ENCODE assay signal across 9 mouse cellular contexts in genomic region chr11:58947798-58948528, GRCm38 (mm10). TPM values are rescaled to one million over a fixed set of nuclear protein-coding genes. Genes with fewer than 3 reads are reported as not detected.
A peak's percentile ranks its signal among the peaks of the same experiment; 100 is the strongest.
DNase-seq lines count a peak whose midpoint lies in the region; ATAC-seq and TF ChIP-seq lines count a peak whose summit lies in the region.
"Had no signal": no experiment of that assay in that cellular context is flagged by ENCODE, and none has a peak within 500 bp of the region (broad histone marks: within the 10 kb centered on the region; RNA-seq: fewer than 3 reads in every experiment).

No protein-coding gene starts in this region.

- ATAC-seq in CD4-positive, CD25-positive, alpha-beta regulatory T cell, adult 4 months = peak; percentile 38
- ATAC-seq in inflammation-experienced regulatory T-cells, adult 6 months = peak; percentile 27
- ATAC-seq in liver, postnatal 0 days = peak; percentile 43
- ATAC-seq in stomach, embryonic 16.5 days (ENCODE audit: insufficient read depth, low FRiP score) = peak; percentile 34; the same call in 1 of the 2 replicates

- WGBS in heart, embryonic 10.5 days = 22% methylated on average over 23 of the region's 23 CpGs
- 17% methylated on average over 23 of the region's 23 CpGs for WGBS in liver, postnatal 0 days (ENCODE audit: insufficient replicate concordance)
- 12% methylated on average over 23 of the region's 23 CpGs for WGBS in stomach, embryonic 16.5 days

- H3K27ac ChIP-seq in heart, embryonic 10.5 days = peak overlapping the region; percentile 74
- peak overlapping the region; percentile 61 for H3K27ac ChIP-seq in cortical plate, adult 2 months (ENCODE audit: insufficient read depth, low read length)
- H3K27ac ChIP-seq in liver, postnatal 0 days (ENCODE audit: low read depth) = peak overlapping the region; percentile 64
- H3K27ac ChIP-seq in stomach, embryonic 16.5 days (ENCODE audit: low read length) = peak overlapping the region; percentile 75

- peak; percentile 57; the same call in 1 of the 2 replicates for TF ChIP-seq EP300 in liver, postnatal 0 days (IDR thresholded peaks at IDR 0.05; ENCODE audit: low read depth)

- peak overlapping the region; percentile 58 for H3K4me3 ChIP-seq in heart, embryonic 10.5 days
- peak overlapping the region; percentile 81 for H3K4me3 ChIP-seq in cortical plate, adult 2 months (ENCODE audit: insufficient read depth, low read length)
- peak overlapping the region; percentile 48 for H3K4me3 ChIP-seq in liver, postnatal 0 days (ENCODE audit: low read depth, low read length)
- H3K4me3 ChIP-seq in stomach, embryonic 16.5 days (replicated peaks; ENCODE audit: low read length) = peak overlapping the region; percentile 42

- H3K27me3 ChIP-seq in heart, embryonic 10.5 days (ENCODE audit: insufficient read depth, poor library complexity, severe bottlenecking) = peaks cover 74% of the 10 kb centered on the region
- H3K27me3 ChIP-seq in liver, postnatal 0 days (ENCODE audit: insufficient read depth, low read length) = peaks cover 27% of the 10 kb centered on the region
- H3K27me3 ChIP-seq in stomach, embryonic 16.5 days (ENCODE audit: control insufficient read depth, insufficient read depth, low read length) = no peaks in the 10 kb centered on the region; the same call in 1 of the 2 replicates

- TF ChIP-seq POLR2A in cortical plate, adult 2 months (IDR thresholded peaks at IDR 0.05; ENCODE audit: extremely low read depth, insufficient read depth, low read length) = peak; percentile 38; the same call in 1 of the 2 replicates

- no peak for DNase-seq in heart, embryonic 10.5 days (ENCODE audit: low spot score)
- DNase-seq in heart, postnatal 4 days = no peak
- no peak for DNase-seq in liver, postnatal 0 days
- DNase-seq in adrenal gland, adult 18-20 months (ENCODE audit: low spot score in 2 of 2) = no peak

- peak overlapping the region; percentile 59; the same call in 1 of the 2 replicates for H3K9ac ChIP-seq in liver, postnatal 0 days (replicated peaks)
- peak overlapping the region; percentile 24 for H3K9ac ChIP-seq in stomach, embryonic 16.5 days (ENCODE audit: low read length)

- TF ChIP-seq CTCF in cortical plate, adult 2 months (IDR thresholded peaks at IDR 0.05; ENCODE audit: extremely low read depth, insufficient read depth, low read length) = no peak
- TF ChIP-seq CTCF in liver, postnatal 0 days (IDR thresholded peaks at IDR 0.05; ENCODE audit: low read depth) = no peak

- no peaks in the 10 kb centered on the region for H3K9me3 ChIP-seq in heart, embryonic 10.5 days
- H3K9me3 ChIP-seq in liver, postnatal 0 days (ENCODE audit: low read length) = no peaks in the 10 kb centered on the region
- no peaks in the 10 kb centered on the region for H3K9me3 ChIP-seq in stomach, embryonic 16.5 days (replicated peaks; ENCODE audit: control insufficient read depth, low read length)

- H3K4me1 ChIP-seq in heart, embryonic 10.5 days = peaks cover 8% of the 10 kb centered on the region; the same call in 1 of the 2 replicates
- H3K4me1 ChIP-seq in cortical plate, adult 2 months (ENCODE audit: control insufficient read depth, insufficient read depth, low read length) = no peaks in the 10 kb centered on the region
- H3K4me1 ChIP-seq in liver, postnatal 0 days (ENCODE audit: insufficient read depth) = peaks cover 18% of the 10 kb centered on the region
- H3K4me1 ChIP-seq in stomach, embryonic 16.5 days (ENCODE audit: control insufficient read depth, insufficient read depth, low read length) = peaks cover 13% of the 10 kb centered on the region

- H3K36me3 ChIP-seq in heart, embryonic 10.5 days = no peaks in the 10 kb centered on the region
- no peaks in the 10 kb centered on the region for H3K36me3 ChIP-seq in liver, postnatal 0 days (replicated peaks; ENCODE audit: insufficient read depth, low read length)
- H3K36me3 ChIP-seq in stomach, embryonic 16.5 days (ENCODE audit: control insufficient read depth, insufficient read depth, low read length) = no peaks in the 10 kb centered on the region

- peak overlapping the region; percentile 72 for H3K4me2 ChIP-seq in liver, postnatal 0 days (ENCODE audit: low read depth, low read length)
- H3K4me2 ChIP-seq in stomach, embryonic 16.5 days (ENCODE audit: low read depth, low read length) = peak overlapping the region; percentile 58

RNA-seq across cellular contexts. Expression of gene Hist3h2ba, which starts 0.8 kb away (rescaled TPM):
- 4.8 and 9.8 TPM in 2 replicates for polyA plus RNA-seq in heart, embryonic 10.5 days (2016; fragmentation: Nextera tagmentation; extraction: Ambion mirVana)
- total RNA-seq in heart, postnatal 4 days (2021) = 10 to 100 TPM; 21.8 to 22.6 TPM
- 1 to 10 TPM; 4.9 to 6.6 TPM for polyA plus RNA-seq in CD4-positive, CD25-positive, alpha-beta regulatory T cell, adult 4 months (2017; shearing (Covaris generic))
- 101 and 112 TPM in 2 replicates for polyA plus RNA-seq in cortical plate, adult 2 months (2012; rRNA removed)
- polyA plus RNA-seq in inflammation-experienced regulatory T-cells, adult 6 months (2017; shearing (Covaris generic)) = 1 to 10 TPM; 2.9 to 5.2 (median 4.3) TPM
- 4.9 and 10.0 TPM in 2 replicates for polyA plus RNA-seq in liver, postnatal 0 days (2015; fragmentation: Nextera tagmentation; extraction: Ambion mirVana)
- 44.0 and 50.7 TPM in 2 replicates for polyA plus RNA-seq in stomach, embryonic 16.5 days (2015; fragmentation: Nextera tagmentation; extraction: Ambion mirVana)
- total RNA-seq in adrenal gland, adult 18-20 months (2021) = 1 to 10 TPM; 5.8 to 6.0 TPM

RNA-seq across cellular contexts. Expression of gene Hist3h2a, which starts 6.5 kb away (rescaled TPM):
- 15.5 and 15.9 TPM in 2 replicates for polyA plus RNA-seq in heart, embryonic 10.5 days (2016; fragmentation: Nextera tagmentation; extraction: Ambion mirVana)
- 10 to 100 TPM; 46.8 to 50.0 TPM for total RNA-seq in heart, postnatal 4 days (2021)
- polyA plus RNA-seq in CD4-positive, CD25-positive, alpha-beta regulatory T cell, adult 4 months (2017; shearing (Covaris generic)) = 10 to 100 TPM in 1 of 2 experiments, 1 to 10 TPM in 1; 9.6 to 10.3 TPM
- polyA plus RNA-seq in cortical plate, adult 2 months (2012; rRNA removed) = 40.1 and 42.8 TPM in 2 replicates
- polyA plus RNA-seq in inflammation-experienced regulatory T-cells, adult 6 months (2017; shearing (Covaris generic)) = 1 to 10 TPM; 3.1 to 5.0 (median 4.2) TPM
- polyA plus RNA-seq in liver, postnatal 0 days (2015; fragmentation: Nextera tagmentation; extraction: Ambion mirVana) = 14.3 and 14.8 TPM in 2 replicates
- polyA plus RNA-seq in stomach, embryonic 16.5 days (2015; fragmentation: Nextera tagmentation; extraction: Ambion mirVana) = 28.1 and 33.0 TPM in 2 replicates
- total RNA-seq in adrenal gland, adult 18-20 months (2021) = 10 to 100 TPM; 13.3 to 17.6 TPM

RNA-seq across cellular contexts. Expression of gene Trim17, which starts 6.5 kb away (rescaled TPM):
- polyA plus RNA-seq in heart, embryonic 10.5 days (2016; fragmentation: Nextera tagmentation; extraction: Ambion mirVana) = 0.75 and 0.79 TPM in 2 replicates
- under 1 TPM in 1 of 2 experiments, not detected in 1; 0.10 TPM for total RNA-seq in heart, postnatal 4 days (2021)
- polyA plus RNA-seq in CD4-positive, CD25-positive, alpha-beta regulatory T cell, adult 4 months (2017; shearing (Covaris generic)) = under 1 TPM; 0.28 to 0.46 TPM
- polyA plus RNA-seq in cortical plate, adult 2 months (2012; rRNA removed) = 6.6 and 7.4 TPM in 2 replicates
- under 1 TPM in 2 of 3 experiments, not detected in 1; 0.14 to 0.40 TPM for polyA plus RNA-seq in inflammation-experienced regulatory T-cells, adult 6 months (2017; shearing (Covaris generic))
- 0.11 and 0.15 TPM in 2 replicates for polyA plus RNA-seq in liver, postnatal 0 days (2015; fragmentation: Nextera tagmentation; extraction: Ambion mirVana)
- polyA plus RNA-seq in stomach, embryonic 16.5 days (2015; fragmentation: Nextera tagmentation; extraction: Ambion mirVana) = 0.17 and 0.27 TPM in 2 replicates
- under 1 TPM; 0.06 to 0.10 TPM for total RNA-seq in adrenal gland, adult 18-20 months (2021)
- total RNA-seq: hematopoietic stem cell, adult 5-6 weeks had no signal

RNA-seq across cellular contexts. Expression of gene Rnf187, which starts 9.2 kb away (rescaled TPM):
- 169 and 213 TPM in 2 replicates for polyA plus RNA-seq in heart, embryonic 10.5 days (2016; fragmentation: Nextera tagmentation; extraction: Ambion mirVana)
- total RNA-seq in heart, postnatal 4 days (2021) = 100 to 1,000 TPM; 161 to 165 TPM
- polyA plus RNA-seq in CD4-positive, CD25-positive, alpha-beta regulatory T cell, adult 4 months (2017; shearing (Covaris generic)) = 10 to 100 TPM in 1 of 2 experiments, 1 to 10 TPM in 1; 10.0 to 18.7 TPM
- 567 and 588 TPM in 2 replicates for polyA plus RNA-seq in cortical plate, adult 2 months (2012; rRNA removed)
- polyA plus RNA-seq in inflammation-experienced regulatory T-cells, adult 6 months (2017; shearing (Covaris generic)) = 10 to 100 TPM; 12.8 to 24.5 (median 15.7) TPM
- polyA plus RNA-seq in liver, postnatal 0 days (2015; fragmentation: Nextera tagmentation; extraction: Ambion mirVana) = 85.3 and 96.0 TPM in 2 replicates
- polyA plus RNA-seq in stomach, embryonic 16.5 days (2015; fragmentation: Nextera tagmentation; extraction: Ambion mirVana) = 113 TPM in 2 replicates
- total RNA-seq in adrenal gland, adult 18-20 months (2021) = 100 to 1,000 TPM; 171 to 177 TPM

RNA-seq across cellular contexts. Expression of gene Trim11, which starts 29.9 kb away (rescaled TPM):
- polyA plus RNA-seq in heart, embryonic 10.5 days (2016; fragmentation: Nextera tagmentation; extraction: Ambion mirVana) = 24.0 and 31.4 TPM in 2 replicates
- 10 to 100 TPM; 21.3 TPM for total RNA-seq in heart, postnatal 4 days (2021)
- 10 to 100 TPM; 23.7 to 27.1 TPM for polyA plus RNA-seq in CD4-positive, CD25-positive, alpha-beta regulatory T cell, adult 4 months (2017; shearing (Covaris generic))
- 25.9 and 26.7 TPM in 2 replicates for polyA plus RNA-seq in cortical plate, adult 2 months (2012; rRNA removed)
- polyA plus RNA-seq in inflammation-experienced regulatory T-cells, adult 6 months (2017; shearing (Covaris generic)) = 10 to 100 TPM; 18.8 to 24.0 (median 20.3) TPM
- polyA plus RNA-seq in liver, postnatal 0 days (2015; fragmentation: Nextera tagmentation; extraction: Ambion mirVana) = 8.8 and 8.9 TPM in 2 replicates
- 20.5 and 20.8 TPM in 2 replicates for polyA plus RNA-seq in stomach, embryonic 16.5 days (2015; fragmentation: Nextera tagmentation; extraction: Ambion mirVana)
- total RNA-seq in adrenal gland, adult 18-20 months (2021) = 10 to 100 TPM; 22.0 to 27.1 TPM
